Mouse (Mus musculus) erythroid progenitor cell, adult 5-6 weeks (primary cell): ENCODE results near the gene Uhrf1. TPM values are rescaled to one million over a fixed set of nuclear protein-coding genes. Genes with fewer than 3 reads are reported as not detected.
A peak's percentile ranks its signal among the peaks of the same experiment; 100 is the strongest.

Source experiments
- ATAC-seq: replicated peaks from 2 replicates; pipeline ENCODE4 v1.8.0; 2016; ENCODE audit warnings: moderate number of reproducible peaks, mild to moderate bottlenecking, moderate TSS enrichment, inconsistent platforms; ENCODE audit not compliant: poor library complexity, low FRiP score, severe bottlenecking
- total RNA-seq, 2 experiments: library from RNA; stranded (forward) in 1 of 2; stranded (reverse) in 1 of 2; fragments of 150-400 nt in 1 of 2; fragments of 186-747, 209-891 nt in 1 of 2; gene quantifications; 2 replicates each; pipeline versions ENCODE4 v1.2.3 to v1.2.4; 2015 to 2017; ENCODE audit warnings: low replicate concordance in 2 of 2

The Uhrf1 gene
- total RNA-seq, 2 experiments from 2014 or later, result 122 to 178 TPM

DNA sequence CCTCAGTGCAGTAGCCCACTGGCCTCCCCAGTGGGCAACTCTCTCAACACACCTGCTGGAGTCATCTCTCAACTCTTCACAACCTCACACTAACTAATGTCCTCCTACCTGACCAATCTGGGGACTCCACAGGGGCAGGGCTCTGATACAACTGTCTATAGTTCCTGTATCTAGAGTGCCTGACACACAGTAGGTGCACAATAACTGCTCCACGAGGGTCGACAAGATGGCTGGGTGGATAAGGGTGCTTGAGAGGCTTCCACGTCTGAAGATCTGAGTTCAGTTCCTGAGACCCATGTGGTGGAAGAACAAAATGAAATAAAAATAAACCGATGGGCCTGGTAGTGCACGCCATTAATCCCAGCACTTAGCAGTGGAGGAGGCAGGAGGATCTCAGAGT lies 29.1 kb upstream of the Uhrf1 start:
- no peak for ATAC-seq

DNA sequence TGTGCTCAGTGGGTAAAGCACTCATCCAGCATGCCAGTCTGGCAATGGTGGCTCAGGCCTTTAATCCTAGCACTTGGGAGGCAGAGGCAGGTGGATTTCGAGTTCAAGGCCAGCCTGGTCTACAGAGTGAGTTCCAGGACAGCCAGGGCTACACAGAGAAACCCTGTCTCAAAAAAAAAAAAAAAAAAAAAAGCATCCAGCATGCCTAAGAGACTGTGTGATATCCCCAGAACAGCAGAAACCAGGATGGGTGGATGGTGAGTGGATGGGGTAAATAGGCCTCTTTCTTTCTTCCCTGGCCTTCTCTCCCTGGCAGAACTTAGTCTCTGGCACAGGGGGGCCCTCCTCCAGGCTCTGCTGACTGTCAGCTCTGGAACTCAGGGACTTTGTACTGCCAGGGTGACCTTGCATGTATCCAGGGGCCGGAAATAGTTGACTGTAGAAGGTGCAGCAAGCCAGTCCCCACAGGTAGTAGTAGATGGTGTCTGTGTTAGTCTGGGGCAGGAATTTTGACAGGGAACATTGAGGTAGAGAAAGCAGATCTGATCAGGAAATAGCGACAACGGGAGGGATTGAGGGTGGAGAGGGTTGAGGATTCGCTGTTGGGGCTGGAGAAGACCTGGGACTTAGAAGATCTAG lies 27.2 kb upstream of the Uhrf1 start:
- 0 out of 2 replicates have a peak, but pooled peaks have one; percentile 12 for ATAC-seq

DNA sequence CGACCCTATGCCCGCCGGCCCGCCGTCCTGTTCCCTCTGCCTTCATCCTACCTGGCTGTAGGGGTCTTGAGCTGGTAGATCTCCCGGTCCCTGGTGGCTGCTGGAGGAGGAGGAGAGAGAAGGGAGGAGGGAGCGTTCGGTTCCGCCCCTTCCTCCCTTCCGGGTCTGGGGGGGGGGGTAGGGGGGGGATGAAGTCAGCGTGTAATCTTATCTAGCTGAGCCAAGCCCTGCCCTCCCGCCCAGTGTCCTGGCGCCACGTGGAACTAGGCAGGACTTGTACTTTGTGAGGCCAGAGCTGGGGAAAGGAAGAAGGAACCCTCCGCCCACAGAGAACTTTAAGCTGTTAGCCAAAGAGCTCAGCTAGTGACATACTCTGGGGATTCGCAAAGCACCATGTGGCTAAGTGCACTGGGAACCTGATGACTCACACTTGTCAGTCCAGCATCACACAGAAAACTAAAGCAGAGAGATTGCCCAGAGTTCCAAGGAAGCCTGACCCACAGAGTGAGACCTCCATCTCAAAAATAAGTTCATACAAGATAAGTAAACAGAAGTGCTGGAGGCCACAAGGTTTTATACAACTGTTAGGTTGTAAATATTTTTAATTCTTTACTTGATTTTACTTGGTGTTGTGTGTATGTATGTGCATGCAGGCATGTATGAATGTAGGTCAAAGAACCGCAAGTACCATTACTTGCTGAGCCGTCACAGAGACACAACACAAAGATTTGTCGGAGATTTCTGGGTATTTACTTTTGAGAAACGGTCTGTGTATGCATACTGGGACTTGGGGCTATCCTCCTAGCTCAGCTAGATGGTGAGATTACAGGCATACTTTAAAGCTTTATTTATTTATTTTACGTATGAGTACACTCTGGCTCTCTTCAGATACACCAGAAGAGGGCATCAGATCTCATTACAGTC lies 26.2 kb upstream of the Uhrf1 start, which contains the start of gene Ticam1:
TSS of gene Ticam1 (minus strand) at position 144 of the 924 bp plus-strand sequence.
- peak; percentile 80 for ATAC-seq

- no peak for ATAC-seq
These were observed 25.6 kb upstream of the Uhrf1 start for GRCm38 (mm10) chr17:56277567-56277893.

- ATAC-seq, result no peak
These were observed 24.8 kb upstream of the Uhrf1 start for GRCm38 (mm10) chr17:56278340-56278739.

DNA sequence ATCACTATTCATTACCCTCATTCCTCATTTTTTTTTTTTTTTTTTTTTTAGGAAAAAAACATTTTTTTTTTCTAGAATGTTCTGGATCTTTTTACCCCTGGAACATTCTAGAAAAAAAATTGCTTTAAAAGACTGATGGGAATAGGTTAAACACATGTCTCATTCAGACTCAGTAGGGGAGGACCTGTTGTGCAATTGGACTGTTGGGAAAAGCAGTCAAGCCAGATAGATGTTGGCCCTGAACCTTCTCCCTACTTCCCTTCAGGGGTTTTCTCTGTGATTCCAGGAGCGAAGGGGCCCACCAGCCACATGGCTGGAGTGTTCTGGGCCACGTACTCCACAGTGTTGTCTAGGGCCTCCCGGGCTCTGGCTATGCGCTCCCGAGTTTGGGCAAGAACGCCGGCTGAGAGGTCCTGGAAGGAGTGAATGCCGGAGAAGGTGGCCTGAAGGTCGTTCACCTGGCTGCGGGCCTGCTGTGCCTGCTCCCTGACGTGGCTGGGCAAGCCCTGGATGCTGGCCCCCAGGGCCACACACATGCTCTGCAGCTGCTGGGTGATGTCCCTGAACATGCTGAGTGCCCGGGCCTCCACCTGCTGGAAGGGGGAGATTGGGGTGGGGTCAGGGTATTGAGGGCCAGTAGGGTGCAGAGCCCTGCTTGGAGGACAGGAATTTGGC lies 23.5 kb upstream of the Uhrf1 start:
- ATAC-seq, result no peak

DNA sequence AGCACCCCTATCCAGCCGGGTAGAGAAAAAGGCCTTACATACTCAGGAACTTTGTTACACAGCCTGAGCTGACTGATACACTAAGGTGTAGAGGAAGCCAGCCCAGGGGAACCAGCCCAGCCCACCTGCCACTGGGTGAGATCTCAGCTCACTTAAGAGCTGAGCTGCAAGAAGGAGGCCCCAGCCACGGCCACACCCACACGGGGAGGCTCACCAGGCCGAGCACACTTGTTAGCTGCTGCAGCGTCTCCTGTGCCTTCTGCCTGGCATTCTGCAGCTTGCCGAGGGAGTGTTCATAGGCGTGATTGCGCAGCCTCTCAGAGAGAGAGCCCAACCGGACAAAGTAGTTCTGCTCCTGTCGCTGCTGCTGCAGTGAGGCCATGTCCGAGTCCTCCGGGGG lies 21.9 kb upstream of the Uhrf1 start:
- ATAC-seq, result no peak

GRCm38 (mm10) chr17:56282802-56283201 lies 20.3 kb upstream of the Uhrf1 start:
- ATAC-seq, result no peak

DNA sequence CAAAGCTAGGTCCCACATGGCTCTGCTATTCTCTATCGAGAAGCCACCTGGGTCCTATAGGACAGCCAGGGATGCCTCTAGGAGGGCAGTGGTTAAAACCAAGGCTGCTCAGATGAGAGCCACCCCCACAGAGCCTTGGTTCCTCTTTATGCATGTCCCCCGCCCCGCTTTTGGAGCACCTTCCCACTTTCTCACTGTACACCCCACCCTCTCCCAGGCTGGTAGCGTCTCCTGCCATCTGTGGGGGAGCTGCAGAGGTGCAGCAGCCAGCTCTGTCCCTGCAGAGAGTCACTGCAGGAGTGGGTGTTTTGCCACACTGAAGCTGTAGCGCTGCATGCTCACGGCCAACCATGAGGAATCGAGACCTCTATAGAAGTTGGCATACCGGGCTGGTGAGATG lies 19.8 kb upstream of the Uhrf1 start:
- no peak for ATAC-seq

GRCm38 (mm10) chr17:56285995-56286394 lies 17.1 kb upstream of the Uhrf1 start:
- no peak for ATAC-seq

- no peak for ATAC-seq
These were observed 15.3 kb upstream of the Uhrf1 start for GRCm38 (mm10) chr17:56287830-56288229.

DNA sequence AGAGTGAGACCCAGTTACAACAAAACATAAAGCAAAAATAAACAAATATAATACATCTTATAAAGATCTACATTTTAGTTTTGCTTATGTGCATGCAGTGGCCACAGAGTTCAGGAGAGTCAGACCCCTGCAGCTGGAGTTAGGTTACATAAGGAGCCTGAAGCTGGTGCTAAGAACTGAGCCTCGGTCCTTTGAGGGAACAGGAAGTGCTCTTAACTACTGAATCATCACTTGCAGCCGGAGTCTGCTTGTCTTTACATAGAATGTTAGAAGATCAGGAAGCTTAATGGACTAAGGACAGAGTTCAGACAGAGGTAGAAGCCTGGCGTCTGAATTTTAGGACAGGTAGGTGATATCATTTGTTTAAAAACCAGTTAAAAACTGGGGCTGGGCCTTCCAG lies 14.3 kb upstream of the Uhrf1 start:
- no peak for ATAC-seq

DNA sequence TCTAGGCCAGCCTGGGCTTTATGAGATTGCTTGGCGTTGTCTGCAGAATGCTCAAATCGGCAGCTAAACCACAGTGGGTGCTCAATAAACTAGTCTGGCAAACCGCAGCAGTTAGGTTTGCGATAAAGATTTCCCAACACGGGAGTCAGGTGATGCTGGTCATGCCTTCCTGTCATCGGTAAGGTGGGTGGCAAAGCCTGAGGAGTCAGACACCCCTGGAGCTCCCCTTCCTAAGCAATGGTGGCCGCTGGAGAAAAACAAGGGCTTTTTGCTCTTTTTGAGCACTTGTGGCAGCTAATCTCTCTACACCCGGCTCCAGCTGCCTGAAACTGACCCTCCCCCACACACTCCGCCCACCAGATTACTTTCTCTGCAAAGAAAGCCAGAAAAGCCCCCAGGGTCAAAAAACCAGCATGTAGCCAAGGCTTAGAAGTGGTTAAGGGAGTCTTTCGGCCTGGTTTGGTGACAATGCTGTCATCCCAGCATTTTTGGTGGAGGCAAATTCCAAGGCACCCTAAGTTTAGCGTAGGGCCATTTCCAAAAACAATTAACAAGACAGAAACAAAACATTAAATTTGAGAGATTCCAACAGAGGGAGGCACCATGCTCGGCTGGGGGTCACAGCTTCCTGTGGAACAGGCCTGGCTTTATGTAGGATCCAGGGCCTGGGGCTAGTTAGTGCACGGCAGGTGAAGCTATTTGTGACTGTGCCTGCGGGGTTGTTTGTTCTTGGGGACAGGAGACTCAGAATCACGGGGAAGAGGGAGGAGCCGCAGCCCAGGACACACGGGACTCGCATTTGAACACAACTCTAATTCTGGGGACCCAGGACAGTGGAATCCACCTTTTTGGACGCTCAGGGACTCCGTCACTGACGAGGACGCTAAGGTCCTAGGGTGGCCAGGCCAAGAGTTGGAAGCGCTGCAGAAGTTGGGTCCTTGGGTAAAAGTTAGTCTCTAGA lies 13.5 kb upstream of the Uhrf1 start:
- no peak for ATAC-seq

DNA sequence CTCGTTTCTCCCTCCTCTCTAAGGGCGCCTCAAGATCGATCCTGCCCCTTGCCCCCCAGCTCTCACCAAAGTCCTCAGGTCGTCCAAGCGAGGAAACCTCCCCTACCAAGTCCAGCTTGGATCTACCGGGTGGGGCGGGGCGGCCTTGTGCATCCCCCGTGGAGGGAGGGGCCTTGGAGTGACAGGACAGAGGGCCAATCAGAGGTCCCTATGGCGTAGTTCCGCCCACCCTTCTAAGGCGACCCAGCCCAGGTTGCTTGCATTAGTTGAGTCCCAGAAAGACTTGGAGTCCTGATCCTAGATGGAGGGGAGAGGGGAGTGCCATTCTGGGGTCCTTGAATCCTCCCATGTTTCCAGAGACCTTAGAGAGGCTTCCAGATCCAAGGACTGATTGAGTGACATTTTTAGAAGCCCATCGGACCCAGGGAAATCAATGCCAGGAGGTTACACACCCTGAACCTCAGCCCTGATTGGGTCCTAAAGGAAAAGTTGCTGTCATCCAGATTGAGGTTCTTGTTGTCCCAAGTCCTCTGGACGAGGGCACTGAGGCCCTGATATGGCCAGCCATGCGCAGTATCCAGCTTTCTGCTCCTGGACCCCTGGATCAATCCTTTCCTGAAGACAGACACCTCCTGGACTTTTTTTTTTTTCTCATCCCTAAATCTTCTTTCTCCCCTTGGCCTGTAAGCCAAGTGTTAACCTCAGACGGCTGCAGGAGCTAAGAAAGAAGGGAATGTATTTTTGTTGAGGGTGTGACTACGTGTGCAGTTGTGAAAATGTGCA lies 12.5 kb upstream of the Uhrf1 start:
- peak; percentile 66 for ATAC-seq

DNA sequence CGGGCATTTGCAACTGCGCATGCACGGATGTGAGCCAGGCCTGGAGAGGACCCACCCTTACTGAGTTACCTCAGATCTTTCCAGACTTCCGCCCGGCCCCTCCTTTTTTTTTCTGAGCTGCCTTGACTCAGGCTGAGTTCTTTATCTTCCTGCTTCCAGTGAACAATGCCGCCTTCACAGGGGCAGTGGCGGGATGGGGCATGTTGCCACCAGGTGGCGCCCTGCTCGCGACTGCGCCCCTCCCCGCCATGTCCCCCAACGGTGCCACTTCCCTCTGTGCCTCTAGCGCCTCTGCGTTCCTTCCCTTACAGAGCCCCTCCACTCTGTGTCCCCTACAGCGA lies 12.0 kb upstream of the Uhrf1 start:
- peak; percentile 81 for ATAC-seq

- no peak for ATAC-seq
These were observed 11.2 kb upstream of the Uhrf1 start for GRCm38 (mm10) chr17:56291826-56292475.

DNA sequence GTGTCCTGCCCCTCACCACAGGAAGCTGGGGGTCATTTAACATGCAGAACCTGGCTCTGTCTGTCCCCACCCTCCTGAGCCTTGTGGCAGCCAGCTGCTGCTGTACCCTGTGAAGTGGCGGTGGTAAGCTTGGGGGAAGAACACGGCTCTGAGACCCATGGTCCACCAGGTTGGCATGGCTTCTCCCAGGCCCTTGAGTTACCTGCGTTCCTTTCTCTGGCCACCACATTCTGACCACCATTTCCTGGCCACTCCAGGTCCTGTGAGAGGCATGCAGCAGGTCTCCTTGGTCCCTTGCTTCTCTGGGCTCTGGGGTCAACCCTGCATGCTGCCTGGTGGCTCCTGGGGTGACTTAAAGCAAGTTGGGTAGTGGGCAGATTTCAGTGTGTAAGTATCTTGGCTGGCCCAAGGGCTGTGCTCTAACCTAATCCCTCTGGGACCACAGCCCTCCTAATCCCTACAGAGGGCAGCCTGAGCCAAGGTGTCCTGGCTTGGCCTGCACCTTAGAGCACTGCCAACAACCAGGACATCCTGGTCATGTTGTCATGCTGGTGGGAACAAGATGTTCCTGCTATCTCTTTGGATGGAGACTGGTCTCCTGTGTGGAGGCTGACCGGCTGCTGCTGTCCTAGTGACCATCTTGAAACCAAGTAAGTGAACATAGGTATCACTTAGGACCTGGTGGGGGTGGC lies 10.4 kb upstream of the Uhrf1 start, which contains the start of gene Plin3:
TSS of gene Plin3 (minus strand) at position 343 of the 692 bp plus-strand sequence.
- ATAC-seq, result no peak

DNA sequence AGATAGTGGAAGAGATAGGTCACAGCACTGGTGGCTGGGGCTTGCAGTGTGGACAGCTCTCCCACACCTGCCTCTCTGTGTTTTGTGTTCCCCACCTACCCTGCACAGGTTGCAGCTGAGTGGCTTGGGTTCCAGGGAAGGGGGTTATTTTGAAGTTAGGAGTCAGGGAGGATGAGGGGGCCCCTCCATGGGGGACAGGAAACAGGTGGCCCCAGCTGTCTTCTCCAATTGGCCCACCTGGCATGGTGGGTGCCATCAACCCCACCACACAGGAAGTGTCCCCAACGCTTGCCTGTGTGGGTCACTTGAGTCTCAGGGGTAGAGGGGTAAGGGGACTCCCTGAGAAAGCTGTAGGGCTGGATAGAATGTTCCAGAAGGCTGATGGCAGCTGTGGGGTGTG lies 9.8 kb upstream of the Uhrf1 start:
- no peak for ATAC-seq
